Mouse (Mus musculus) limb, embryonic 13.5 days (tissue): ENCODE data around the gene Mcu. TPM values are rescaled to one million over a fixed set of nuclear protein-coding genes. Genes with fewer than 3 reads are reported as not detected.

ENCODE experiments used
- ATAC-seq: fragments of 200-750 bp; cut with Nextera tagmentation; 2 replicates; pipeline ENCODE4 v1.8.0; 2017; ENCODE audit warnings: low read depth, moderate number of reproducible peaks, moderate TSS enrichment; ENCODE audit not compliant: low FRiP score
- H3K27ac ChIP-seq: fragments of 300-500 bp; sonication (generic); 2 replicates; pipeline ENCODE4 v1.5.1; 2015; ENCODE audit warnings: inconsistent platforms, mild to moderate bottlenecking, moderate library complexity
- H3K27me3 ChIP-seq: fragments of 300-500 bp; sonication (generic); 2 replicates; pipeline ENCODE4 v1.6.1; 2015; ENCODE audit warnings: mild to moderate bottlenecking, inconsistent platforms
- H3K36me3 ChIP-seq: fragments of 300-500 bp; sonication (generic); 2 replicates; pipeline ENCODE4 v1.6.1; 2015; ENCODE audit warnings: inconsistent platforms, mild to moderate bottlenecking, moderate library complexity
- H3K4me1 ChIP-seq: fragments of 300-500 bp; sonication (generic); 2 replicates; pipeline ENCODE4 v1.6.1; 2015; ENCODE audit warnings: inconsistent platforms
- H3K4me2 ChIP-seq: fragments of 300-500 bp; sonication (generic); replicated peaks from 2 replicates; pipeline ENCODE4 v1.6.1; 2015; ENCODE audit warnings: inconsistent platforms, mild to moderate bottlenecking, moderate library complexity
- H3K4me3 ChIP-seq: fragments of 300-500 bp; sonication (generic); 2 replicates; pipeline ENCODE4 v1.5.1; 2015; ENCODE audit warnings: moderate library complexity, mild to moderate bottlenecking, inconsistent platforms
- H3K9ac ChIP-seq: fragments of 300-500 bp; sonication (generic); 2 replicates; pipeline ENCODE4 v1.6.1; 2015; ENCODE audit warnings: mild to moderate bottlenecking, inconsistent platforms
- H3K9me3 ChIP-seq: fragments of 300-500 bp; sonication (generic); 2 replicates; pipeline ENCODE4 v1.6.1; 2016; ENCODE audit warnings: inconsistent platforms
- WGBS: fragments of 180-500 bp; shearing (Covaris S2); methylation state at CpG from one replicate; pipeline ENCODE4 v1.1.7; 2015; 5-methylcytosine and 5-hydroxymethylcytosine counted together
- polyA plus RNA-seq: library from polyadenylated mRNA; unstranded; fragments of >200 nt; fragmentation: Nextera tagmentation; extraction: Ambion mirVana; gene quantifications from 2 replicates; pipeline ENCODE4 v1.2.1, GENCODE M21; 2015

The Mcu gene
- polyA plus RNA-seq, 1 experiment from 2014 or later = 65.3 TPM

- ATAC-seq = no peak
- Histone ChIP-seq H3K9me3 (no peaks in the 10 kb centered on the region), H3K4me2 (no peak overlapping the region), H3K9ac (no peak overlapping the region), H3K4me1 (peaks cover 36% of the 10 kb centered on the region), H3K36me3 (0 out of 2 replicates have a peak, but pooled peaks cover 7% of the 10 kb centered on the region), H3K27me3 (no peaks in the 10 kb centered on the region), H3K4me3 (no peak overlapping the region), H3K27ac (no peak overlapping the region)
- 59% methylated on average over 5 of the region's 5 CpGs for WGBS
Observed at GRCm38 (mm10) chr10:59603843-59604242, 12.6 kb downstream of the Mcu start.

- Histone ChIP-seq H3K27me3 (no peaks in the 10 kb centered on the region), H3K4me2 (no peak overlapping the region; the same call in 1 of the 2 replicates), H3K9me3 (no peaks in the 10 kb centered on the region), H3K36me3 (0 out of 2 replicates have a peak, but pooled peaks cover 8% of the 10 kb centered on the region), H3K9ac (no peak overlapping the region), H3K4me1 (peaks cover 36% of the 10 kb centered on the region), H3K27ac (peak overlapping the region; percentile 23; the same call in 1 of the 2 replicates), H3K4me3 (no peak overlapping the region)
- WGBS = 77% methylated on average over 14 of the region's 14 CpGs
- ATAC-seq = no peak
Observed at GRCm38 (mm10) chr10:59602891-59603290, 13.6 kb downstream of the Mcu start.

- WGBS = 43% methylated on average over 8 of the region's 8 CpGs
- H3K4me2 ChIP-seq = no peak overlapping the region
- no peak for ATAC-seq
- H3K36me3 ChIP-seq = peaks cover 16% of the 10 kb centered on the region
- no peak overlapping the region for H3K4me3 ChIP-seq
- peaks cover 36% of the 10 kb centered on the region for H3K4me1 ChIP-seq
- H3K27me3 ChIP-seq = no peaks in the 10 kb centered on the region
- no peaks in the 10 kb centered on the region for H3K9me3 ChIP-seq
- no peak overlapping the region; the same call in 1 of the 2 replicates for H3K27ac ChIP-seq
- no peak overlapping the region for H3K9ac ChIP-seq
Observed at GRCm38 (mm10) chr10:59602043-59602442, 14.4 kb downstream of the Mcu start.

- no peak for ATAC-seq
- no peak overlapping the region for H3K9ac ChIP-seq
- H3K36me3 ChIP-seq = peaks cover 16% of the 10 kb centered on the region
- WGBS = 67% methylated on average over 8 of the region's 8 CpGs
- H3K27me3 ChIP-seq = no peaks in the 10 kb centered on the region
- H3K4me3 ChIP-seq = no peak overlapping the region
- no peaks in the 10 kb centered on the region for H3K9me3 ChIP-seq
- peaks cover 35% of the 10 kb centered on the region for H3K4me1 ChIP-seq
- no peak overlapping the region for H3K4me2 ChIP-seq
- H3K27ac ChIP-seq = no peak overlapping the region
Observed at GRCm38 (mm10) chr10:59600516-59600915, 16.0 kb downstream of the Mcu start.

GRCm38 (mm10) chr10:59593826-59594570 is 22.5 kb downstream of the Mcu start:
- Histone ChIP-seq H3K9me3 (no peaks in the 10 kb centered on the region), H3K27ac (0 out of 2 replicates have a peak overlapping the region, but pooled peaks have one; percentile 10), H3K4me1 (peaks cover 23% of the 10 kb centered on the region), H3K27me3 (no peaks in the 10 kb centered on the region), H3K4me2 (no peak overlapping the region), H3K9ac (no peak overlapping the region), H3K4me3 (no peak overlapping the region), H3K36me3 (peaks cover 27% of the 10 kb centered on the region)
- no peak; the same call in 1 of the 2 replicates for ATAC-seq
- 72% methylated on average over 13 of the region's 13 CpGs for WGBS

GRCm38 (mm10) chr10:59590606-59591005 is 25.9 kb downstream of the Mcu start:
- WGBS = 96% methylated on average over 9 of the region's 9 CpGs
- no peak overlapping the region for H3K9ac ChIP-seq
- no peak overlapping the region for H3K4me2 ChIP-seq
- peaks cover 20% of the 10 kb centered on the region for H3K36me3 ChIP-seq
- no peak overlapping the region for H3K4me3 ChIP-seq
- no peaks in the 10 kb centered on the region for H3K27me3 ChIP-seq
- H3K4me1 ChIP-seq = peaks cover 23% of the 10 kb centered on the region
- no peak overlapping the region for H3K27ac ChIP-seq
- no peaks in the 10 kb centered on the region for H3K9me3 ChIP-seq
- no peak for ATAC-seq

- no peak for ATAC-seq
- no peaks in the 10 kb centered on the region for H3K27me3 ChIP-seq
- H3K4me3 ChIP-seq = no peak overlapping the region
- peaks cover 23% of the 10 kb centered on the region for H3K4me1 ChIP-seq
- WGBS = 82% methylated on average over 13 of the region's 13 CpGs
- H3K4me2 ChIP-seq = no peak overlapping the region
- H3K36me3 ChIP-seq = peaks cover 20% of the 10 kb centered on the region
- no peak overlapping the region for H3K9ac ChIP-seq
- no peak overlapping the region for H3K27ac ChIP-seq
- no peaks in the 10 kb centered on the region for H3K9me3 ChIP-seq
Observed at GRCm38 (mm10) chr10:59589856-59590255, 26.6 kb downstream of the Mcu start.

- Histone ChIP-seq H3K9ac (no peak overlapping the region), H3K4me2 (no peak overlapping the region), H3K27ac (no peak overlapping the region), H3K27me3 (no peaks in the 10 kb centered on the region), H3K36me3 (peaks cover 20% of the 10 kb centered on the region), H3K4me1 (peaks cover 21% of the 10 kb centered on the region), H3K9me3 (no peaks in the 10 kb centered on the region), H3K4me3 (no peak overlapping the region)
- WGBS = 78% methylated on average over 7 of the region's 7 CpGs
- no peak for ATAC-seq
Observed at GRCm38 (mm10) chr10:59589420-59589819, 27.1 kb downstream of the Mcu start.

- peaks cover 14% of the 10 kb centered on the region for H3K36me3 ChIP-seq
- H3K4me2 ChIP-seq = no peak overlapping the region
- H3K9ac ChIP-seq = no peak overlapping the region
- no peaks in the 10 kb centered on the region for H3K27me3 ChIP-seq
- H3K4me1 ChIP-seq = peaks cover 10% of the 10 kb centered on the region; the same call in 1 of the 2 replicates
- no peak overlapping the region for H3K27ac ChIP-seq
- no peak for ATAC-seq
- WGBS = 86% methylated on average over 7 of the region's 7 CpGs
- H3K4me3 ChIP-seq = no peak overlapping the region
- H3K9me3 ChIP-seq = no peaks in the 10 kb centered on the region
Observed at GRCm38 (mm10) chr10:59588135-59588534, 28.4 kb downstream of the Mcu start.

- Histone ChIP-seq H3K4me3 (no peak overlapping the region), H3K4me1 (0 out of 2 replicates have a peak, but pooled peaks cover 7% of the 10 kb centered on the region), H3K9me3 (no peaks in the 10 kb centered on the region), H3K36me3 (peaks cover 21% of the 10 kb centered on the region), H3K27ac (no peak overlapping the region), H3K9ac (no peak overlapping the region), H3K27me3 (no peaks in the 10 kb centered on the region), H3K4me2 (no peak overlapping the region)
- ATAC-seq = no peak
- WGBS = 91% methylated on average over 15 of the region's 15 CpGs
Observed at GRCm38 (mm10) chr10:59586821-59587220, 29.7 kb downstream of the Mcu start.

GRCm38 (mm10) chr10:59585621-59586020 is 30.9 kb downstream of the Mcu start:
- WGBS = 88% methylated on average over 5 of the region's 5 CpGs

GRCm38 (mm10) chr10:59581826-59582543 is 34.5 kb downstream of the Mcu start:
- WGBS = 90% methylated on average over 1 of the region's 1 CpGs
- H3K9me3 ChIP-seq = no peaks in the 10 kb centered on the region
- H3K27me3 ChIP-seq = no peaks in the 10 kb centered on the region
- no peak overlapping the region for H3K4me2 ChIP-seq
- peaks cover 26% of the 10 kb centered on the region for H3K4me1 ChIP-seq
- peaks cover 14% of the 10 kb centered on the region for H3K36me3 ChIP-seq
- ATAC-seq = no peak
- H3K4me3 ChIP-seq = no peak overlapping the region
- H3K9ac ChIP-seq = no peak overlapping the region
- H3K27ac ChIP-seq = no peak overlapping the region

More at GRCm38 (mm10) chr10:59585621-59586020, 30.9 kb downstream of the Mcu start:
- Histone ChIP-seq H3K36me3 (peaks cover 21% of the 10 kb centered on the region), H3K27me3 (no peaks in the 10 kb centered on the region), H3K9me3 (no peaks in the 10 kb centered on the region), H3K4me3 (no peak overlapping the region), H3K4me2 (no peak overlapping the region), H3K4me1 (0 out of 2 replicates have a peak, but pooled peaks cover 7% of the 10 kb centered on the region), H3K27ac (no peak overlapping the region), H3K9ac (no peak overlapping the region)
- ATAC-seq = no peak
